Mouse (Mus musculus) mouse trophoblast stem cell (cell line): ENCODE results near the gene Scyl1.

Source experiments
- in situ Hi-C, 2 experiments: fragments of 300-500 bp; cut with MseI, MboI; formaldehyde crosslinking; loops; 2 replicates in 1 of 2; 3 replicates in 1 of 2; pipeline ENCODE4 v1.15.1; 2025

Gene Scyl1

DNA sequence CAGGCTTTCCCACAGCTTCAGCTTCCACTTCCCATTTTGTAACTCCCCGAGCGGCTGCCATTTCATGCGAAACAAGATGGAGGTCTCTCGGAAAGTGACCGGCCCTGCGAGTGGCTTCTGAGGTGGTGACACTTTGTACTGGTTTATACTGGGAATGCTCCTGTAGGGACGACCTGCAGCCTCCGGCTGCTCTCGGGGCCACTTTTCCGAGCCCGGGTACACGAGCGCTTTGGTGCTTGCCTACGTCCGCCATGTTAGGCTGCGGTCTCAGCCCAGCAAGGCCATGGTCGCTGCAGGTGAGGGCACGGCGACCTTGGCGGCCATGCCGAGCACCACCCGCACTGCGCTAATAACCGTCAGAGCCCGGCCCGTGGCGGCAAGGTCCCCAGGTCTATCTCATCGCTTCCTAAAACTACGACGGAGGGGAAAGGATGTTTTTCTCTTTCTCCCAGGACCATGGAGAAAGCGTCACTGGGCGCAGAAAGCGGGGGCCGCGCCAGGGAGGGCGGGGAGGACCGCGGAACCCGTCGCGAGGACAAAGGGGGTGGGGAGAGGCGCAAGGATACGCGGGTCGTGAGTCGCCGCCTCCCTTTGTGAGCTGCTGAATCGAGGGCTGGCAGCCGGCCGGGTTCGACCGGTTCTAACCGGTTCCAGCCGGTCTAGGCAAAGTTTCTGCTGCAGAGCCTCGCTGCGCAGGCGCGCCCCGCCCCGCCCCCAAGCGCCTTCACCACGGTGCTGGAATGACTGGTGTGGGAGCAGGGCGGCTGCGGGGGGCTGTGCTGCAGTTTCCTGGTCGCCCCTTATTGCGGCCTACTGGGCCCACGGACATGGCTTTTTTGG is 32.0 kb upstream of the Scyl1 start:
- in situ Hi-C loops = loop anchor here in 1 of 2 experiments (5.0 kb wide), 1 partner anchor 44 kb away; no protein-coding TSS in a partner anchor

DNA sequence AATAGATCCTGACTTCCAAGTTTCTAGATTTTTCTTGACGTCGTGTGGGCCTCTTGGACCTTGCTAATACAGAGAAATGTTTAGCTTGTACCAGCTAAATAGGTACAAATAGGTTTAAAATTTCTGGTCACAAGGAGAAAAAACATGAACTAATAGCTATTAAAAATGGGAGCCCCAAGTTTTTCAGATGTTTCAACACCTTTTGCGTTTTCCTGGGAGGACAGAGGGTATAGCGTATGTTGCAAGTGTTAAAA is 31.5 kb upstream of the Scyl1 start:
- in situ Hi-C loops = loop anchor here in 1 of 2 experiments (5.0 kb wide), 1 partner anchor 45 kb away; no protein-coding TSS in a partner anchor

DNA sequence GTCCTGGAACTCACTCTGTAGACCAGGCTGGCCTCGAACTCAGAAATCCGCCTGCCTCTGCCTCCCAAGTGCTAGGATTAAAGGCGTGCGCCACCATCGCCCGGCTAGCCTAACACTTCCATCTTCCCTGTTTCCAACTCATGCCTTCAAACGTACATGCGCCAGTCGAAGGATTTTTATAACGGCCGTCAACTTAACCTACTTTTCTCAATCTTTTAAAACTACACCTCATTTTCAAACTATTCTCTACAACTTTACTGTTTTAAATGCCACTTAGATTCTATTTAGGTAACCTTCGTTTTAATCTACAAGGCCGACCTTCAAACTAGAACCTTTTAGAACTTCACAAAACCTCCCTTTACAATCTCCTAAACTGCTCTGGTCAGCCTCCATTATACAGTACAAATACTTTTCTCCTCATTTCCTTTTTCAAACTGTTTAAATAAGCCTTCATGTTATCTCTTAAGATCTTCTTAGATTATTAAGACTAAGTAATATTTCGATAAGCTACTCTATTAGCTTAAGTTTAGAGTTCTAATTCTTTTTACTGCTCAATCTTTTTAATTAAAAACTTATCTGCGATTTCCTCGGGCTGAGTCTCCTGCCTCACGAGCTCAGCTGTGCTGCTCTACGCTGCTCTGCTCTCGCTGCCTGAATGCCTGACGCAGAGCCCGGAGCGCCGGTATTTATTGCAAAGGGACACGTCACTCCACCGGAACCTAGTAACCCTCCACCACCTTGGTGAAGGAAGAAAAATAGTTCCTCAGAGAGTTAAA is 31.0 kb upstream of the Scyl1 start:
- in situ Hi-C loops = loop anchor here in 1 of 2 experiments (5.0 kb wide), 1 partner anchor 45 kb away; no protein-coding TSS in a partner anchor

DNA sequence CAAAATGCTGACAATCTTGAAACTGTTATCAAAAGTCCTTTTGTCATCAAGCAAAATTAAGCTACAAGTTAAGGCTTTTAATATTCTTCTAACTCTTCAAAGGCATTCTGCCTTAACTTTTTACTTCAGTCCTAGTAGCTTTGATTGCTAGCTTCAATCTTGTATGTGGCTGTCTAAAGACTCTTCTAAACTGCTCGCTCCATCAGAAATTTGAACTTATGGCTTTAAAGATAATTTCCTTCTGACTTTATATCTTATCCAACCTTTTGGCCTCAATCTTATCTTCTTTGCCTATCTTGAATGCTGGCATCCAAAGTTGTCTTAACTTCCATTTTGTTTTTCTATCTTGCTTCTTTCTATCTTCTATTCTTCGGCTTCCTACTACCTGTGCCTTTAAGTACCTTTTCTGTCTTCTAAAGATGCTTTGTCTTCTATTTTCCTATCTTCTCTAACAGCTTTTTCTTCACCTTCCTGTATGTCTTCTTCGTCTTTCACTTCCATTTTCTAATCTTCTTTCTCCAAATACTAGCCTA is 30.3 kb upstream of the Scyl1 start:
- in situ Hi-C loops = loop anchor here in 1 of 2 experiments (5.0 kb wide), 1 partner anchor 46 kb away; no protein-coding TSS in a partner anchor

DNA sequence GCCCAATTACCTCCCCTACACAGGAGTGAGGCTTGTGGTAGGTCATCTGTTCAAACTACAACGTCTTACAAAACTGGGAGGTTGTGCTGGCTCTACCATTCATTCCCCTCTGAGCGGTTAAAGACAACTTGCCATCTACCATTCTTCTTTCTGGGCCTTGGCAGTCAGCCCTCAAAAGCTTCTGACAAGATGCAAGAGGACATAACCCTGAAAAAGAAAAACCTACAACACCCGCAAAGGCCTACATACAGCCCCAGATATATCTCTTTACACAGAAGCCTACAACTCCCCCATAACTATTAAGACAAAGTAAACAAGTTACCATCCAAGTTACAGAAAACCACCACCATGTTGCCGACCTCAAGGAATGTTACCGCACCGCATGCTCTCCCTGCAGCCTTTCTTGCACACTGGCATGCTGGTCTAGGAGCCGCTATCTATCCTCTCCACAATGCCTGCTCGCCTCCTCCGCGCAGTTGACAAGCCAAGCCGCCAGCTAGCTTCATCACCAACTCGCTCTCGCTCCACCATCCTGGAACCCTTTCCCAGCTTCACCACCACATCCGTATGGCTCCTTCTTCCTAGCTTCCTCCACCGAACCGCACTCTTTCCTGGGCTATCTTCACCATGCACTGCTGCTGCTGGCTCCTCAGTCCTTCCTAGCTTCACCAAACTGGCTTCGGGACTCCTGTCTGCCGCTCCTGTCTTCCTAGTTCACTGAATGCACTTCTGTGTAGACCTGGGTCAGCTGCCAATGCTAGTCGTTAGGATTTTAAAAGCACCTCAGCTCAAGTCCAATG is 29.6 kb upstream of the Scyl1 start:
- in situ Hi-C loops = loop anchor here in 1 of 2 experiments (5.0 kb wide), 1 partner anchor 46 kb away; no protein-coding TSS in a partner anchor

DNA sequence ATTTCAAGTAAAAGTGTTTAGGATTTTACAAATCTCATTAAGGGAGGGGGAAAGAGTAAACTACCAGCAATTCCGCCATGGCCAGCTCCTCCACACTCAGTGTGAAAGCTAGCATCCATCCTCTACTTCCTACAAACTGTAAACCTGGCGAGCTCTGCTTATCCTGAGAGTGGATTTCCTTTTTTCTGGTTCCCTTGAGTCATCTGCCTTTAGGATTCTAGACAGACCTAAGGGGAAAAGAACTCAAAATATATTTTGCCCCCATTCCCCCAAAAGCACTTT is 29.1 kb upstream of the Scyl1 start:
- in situ Hi-C loops = loop anchor here in 1 of 2 experiments (5.0 kb wide), 1 partner anchor 47 kb away; no protein-coding TSS in a partner anchor

DNA sequence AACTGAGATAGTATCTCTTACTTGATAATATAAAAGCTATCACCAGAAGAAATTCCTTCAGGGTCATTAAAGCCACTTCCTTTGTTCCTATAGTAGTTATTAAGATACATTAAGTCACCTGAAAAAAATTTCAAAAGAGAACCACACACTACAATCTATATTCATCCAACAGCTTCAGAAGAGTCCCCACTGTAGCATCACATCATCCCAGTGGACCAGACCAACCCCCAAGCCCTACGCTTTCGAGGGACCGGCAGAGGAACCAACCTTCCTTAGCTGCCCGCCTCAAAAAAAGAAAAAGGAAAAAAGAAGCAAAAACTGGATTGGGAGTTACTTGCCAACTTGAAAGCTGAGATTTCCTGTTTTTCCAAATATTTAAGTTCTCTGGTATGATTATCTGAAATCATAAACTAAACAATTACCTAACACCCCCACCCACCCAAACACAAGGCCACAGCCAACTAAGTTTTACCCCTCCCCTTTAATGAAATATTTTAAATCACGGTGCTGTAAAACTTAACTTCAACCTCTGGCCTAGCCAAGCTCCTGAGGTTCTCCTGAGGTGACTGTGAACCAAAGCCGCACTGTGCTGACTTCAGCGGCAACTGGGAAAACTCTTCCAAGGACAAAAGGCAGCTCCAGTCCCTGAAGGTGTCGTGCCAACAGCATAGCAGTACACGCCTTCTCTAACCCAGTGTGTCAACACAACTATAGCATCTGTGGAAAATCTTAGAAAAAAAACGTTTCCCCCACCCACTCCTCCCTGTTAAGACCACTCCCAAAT is 28.5 kb upstream of the Scyl1 start:
- in situ Hi-C loops = loop anchor here in 1 of 2 experiments (5.0 kb wide), 1 partner anchor 48 kb away; no protein-coding TSS in a partner anchor

DNA sequence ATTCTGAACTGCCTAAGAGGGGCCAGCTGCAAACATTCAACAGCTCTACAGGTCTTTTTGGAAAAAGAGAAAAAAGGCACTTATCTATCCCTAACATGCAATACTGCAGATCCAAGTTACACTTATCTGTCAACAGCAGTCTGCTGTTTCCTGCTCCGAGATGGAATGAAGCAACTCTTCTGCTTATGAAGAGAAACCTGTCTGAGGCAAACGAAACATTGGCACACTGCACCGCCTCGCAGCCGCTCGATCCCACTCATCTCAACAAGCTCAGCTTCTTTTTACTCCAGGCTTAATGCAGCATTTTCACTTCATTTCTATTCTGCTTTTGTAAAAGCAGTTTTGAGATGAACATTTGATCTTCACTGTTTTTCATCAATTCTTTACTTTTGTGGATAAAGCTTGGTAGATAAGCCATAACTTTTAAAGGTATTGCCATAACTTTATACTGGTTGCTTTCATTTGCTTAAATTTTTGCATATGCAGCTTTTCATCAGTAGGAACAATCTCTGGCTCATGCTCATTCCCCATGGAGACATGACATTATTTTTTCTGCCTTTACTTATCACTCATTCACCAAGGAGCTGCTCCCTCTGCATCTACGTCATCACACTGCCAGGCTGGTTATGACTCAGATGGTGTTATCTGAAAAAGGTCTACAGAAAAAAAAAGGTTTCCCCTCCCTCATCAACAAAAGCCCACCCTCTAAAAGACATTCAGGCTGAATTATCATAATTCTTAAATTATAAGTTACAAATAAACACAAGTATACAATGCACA is 27.7 kb upstream of the Scyl1 start:
- in situ Hi-C loops = no loop called here

DNA sequence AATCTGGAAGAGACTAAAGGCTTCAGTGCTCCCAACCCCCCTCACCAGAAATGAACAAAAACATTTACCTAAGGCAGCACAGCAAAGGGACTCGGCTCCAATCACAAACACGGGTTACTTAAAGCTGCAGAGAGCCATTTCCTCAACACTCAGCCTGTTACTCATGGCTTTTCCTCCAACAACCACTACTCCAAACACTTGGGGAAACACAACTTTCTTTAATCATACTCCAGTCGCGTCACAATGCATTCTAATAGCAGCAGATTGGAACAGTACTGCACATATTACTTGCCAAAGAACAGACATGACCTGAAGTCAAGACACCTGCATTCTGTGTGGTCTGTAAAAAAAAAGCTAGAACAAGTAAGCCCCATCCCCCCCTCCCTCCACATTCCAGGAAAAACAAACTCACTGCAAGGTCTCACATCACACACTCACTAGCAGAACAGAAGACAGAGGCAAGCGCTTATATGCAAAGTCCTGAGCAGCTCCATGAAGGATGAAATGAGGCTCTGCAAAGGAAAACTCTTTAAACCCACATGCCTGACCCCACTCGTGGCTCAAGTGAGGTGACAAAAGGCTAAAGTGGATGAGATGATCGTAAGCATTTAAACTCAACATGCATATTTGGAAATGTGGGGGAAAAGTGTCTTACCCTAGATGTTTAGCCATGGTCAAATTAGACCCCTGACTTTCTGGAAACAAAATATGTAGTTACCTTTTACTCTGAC is 26.3 kb upstream of the Scyl1 start:
- in situ Hi-C loops = no loop called here

DNA sequence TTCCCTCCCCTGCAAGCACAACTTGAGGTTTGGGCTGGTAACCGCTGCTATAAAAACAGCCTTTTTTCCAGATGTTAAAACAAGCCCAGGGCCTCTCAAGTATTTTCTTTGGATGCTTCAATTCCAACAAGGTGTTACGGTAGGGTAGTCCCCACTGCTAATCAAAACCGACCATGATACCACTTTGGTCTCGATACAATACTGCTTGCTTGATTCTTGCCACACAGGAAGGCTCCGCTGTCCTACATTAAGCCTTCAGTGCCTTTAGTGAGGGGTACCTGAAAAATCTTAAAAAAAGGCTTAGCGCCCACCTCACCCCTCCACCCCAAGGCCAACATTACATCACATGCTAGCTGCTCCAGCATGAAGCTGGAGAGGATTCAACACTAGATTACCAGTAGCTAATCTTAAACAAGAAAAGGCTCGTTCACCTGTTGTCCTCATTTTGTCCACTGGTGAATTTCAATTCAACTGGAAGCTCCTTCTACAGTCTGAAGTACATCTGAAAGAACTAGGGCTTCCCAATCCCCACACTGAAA is 25.4 kb upstream of the Scyl1 start:
- in situ Hi-C loops = no loop called here

DNA sequence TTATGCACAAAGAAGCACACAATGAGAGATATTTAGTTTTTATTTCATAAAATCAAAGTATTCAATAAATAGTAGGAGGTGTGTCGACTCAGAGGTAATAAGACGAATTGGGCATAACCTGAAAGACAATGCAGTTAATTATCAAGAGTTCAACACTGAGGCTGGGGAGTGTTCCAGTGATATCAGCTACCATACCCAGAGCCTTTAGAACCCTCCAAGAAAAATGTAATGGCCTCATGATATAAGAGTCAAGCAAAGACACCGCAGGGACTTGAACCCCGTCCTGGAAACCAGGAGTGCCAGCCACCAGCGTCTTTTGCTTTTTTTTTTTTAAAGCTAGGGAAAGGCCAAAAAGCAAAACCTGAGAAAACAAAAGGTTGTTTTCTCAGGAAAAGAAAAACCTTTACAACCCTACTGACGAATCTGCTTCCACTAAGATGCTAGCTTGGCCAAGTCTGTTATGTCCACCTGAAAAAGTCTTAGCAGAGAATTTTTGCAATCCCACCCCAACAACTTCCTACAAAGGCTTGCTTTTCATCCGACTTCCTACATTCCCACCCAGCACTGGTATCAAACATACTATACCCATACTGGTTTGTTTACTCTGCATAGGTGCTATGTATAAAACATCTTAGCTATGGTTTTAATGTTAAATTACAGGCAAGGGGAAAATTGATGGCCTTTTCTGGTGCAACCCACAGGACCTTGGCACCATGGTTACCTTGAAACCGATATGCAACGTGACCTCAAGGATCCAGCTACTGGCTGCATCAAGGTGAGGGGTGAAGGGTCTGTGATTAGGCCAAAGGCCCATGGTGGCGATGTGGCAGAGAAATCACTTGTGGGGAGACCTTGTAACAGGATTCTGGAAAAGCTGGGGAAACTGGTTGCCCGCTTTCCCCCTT is 24.7 kb upstream of the Scyl1 start:
- in situ Hi-C loops = no loop called here

DNA sequence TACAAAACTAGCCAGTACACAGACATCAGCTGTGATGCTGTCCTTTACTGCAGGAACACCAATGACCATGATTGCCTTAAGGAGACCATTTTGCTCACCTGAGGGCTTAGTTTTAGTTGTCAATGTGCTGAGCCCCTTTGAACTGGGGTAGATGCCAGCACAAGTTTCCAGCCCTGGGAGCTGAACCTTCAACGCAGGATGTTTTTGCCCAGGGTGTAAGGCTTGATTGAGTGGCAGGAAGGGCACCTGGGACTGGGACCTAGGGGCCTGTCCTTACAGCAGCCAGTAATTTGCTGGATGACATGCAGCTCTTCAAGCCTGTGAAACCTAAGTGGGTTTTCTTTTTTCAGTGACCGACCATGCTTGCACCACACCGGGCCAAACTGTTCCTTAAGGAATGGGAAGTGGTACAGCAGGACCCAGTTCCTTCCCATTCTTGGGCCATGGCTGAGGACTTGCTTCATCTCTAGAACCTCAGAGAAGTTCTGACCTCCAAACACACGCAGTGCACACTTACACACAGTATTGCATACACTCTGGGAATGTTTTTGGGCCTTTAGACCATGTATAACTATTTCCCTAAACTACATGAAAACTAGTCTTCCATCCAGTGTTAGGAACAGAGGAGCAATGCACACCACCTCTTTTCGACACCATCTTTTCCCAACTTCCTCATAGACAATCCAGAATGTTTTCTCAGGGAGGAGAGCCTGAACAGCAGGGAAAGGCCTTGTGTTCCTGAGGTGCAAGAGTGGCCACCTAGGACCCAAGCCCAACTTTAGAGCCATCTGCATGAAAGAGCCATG is 23.8 kb upstream of the Scyl1 start:
- in situ Hi-C loops = loop anchor here in 1 of 2 experiments (5.0 kb wide), 2 partner anchors 42 to 82 kb away; partner anchors contain the start of genes Frmd8 and Slc25a45

DNA sequence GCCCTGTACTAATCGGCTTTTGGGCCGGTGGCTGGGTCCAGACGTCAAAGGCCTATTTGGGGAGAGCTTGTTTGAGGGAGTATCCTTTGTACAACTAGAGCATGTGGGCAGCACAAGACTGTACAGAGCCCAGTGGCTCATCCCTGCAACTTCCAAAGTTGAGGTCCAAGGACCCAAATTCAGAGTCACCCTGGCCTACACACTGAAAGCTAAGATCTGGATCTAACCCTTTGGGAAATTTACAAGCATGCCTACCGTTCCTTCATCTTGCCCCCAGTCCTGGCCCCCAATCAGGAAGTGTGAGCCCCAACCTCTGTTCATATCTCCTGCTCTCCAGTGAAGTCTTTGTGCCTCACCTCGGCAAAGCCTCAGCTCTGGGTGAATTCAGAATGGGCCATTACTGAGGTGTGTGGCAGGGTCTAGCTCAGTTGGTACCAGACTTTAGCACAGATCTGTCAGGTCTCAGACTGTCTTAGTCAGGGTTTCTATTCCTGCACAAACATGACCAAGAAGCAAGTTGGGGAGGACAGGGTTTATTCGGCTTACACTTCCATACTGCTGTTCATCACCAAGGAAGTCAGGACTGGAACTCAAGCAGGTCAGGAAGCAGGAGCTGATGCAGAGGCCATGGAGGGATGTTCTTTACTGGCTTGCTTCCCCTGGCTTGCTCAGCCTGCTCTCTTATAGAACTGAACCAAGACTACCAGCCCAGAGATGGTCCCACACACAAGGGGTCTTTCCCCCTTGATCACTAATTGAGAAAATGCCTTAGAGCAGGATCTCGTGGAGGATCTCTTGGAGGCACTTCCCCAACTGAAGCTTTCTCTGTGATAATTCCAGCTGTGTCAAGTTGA is 22.9 kb upstream of the Scyl1 start:
- in situ Hi-C loops = loop anchor here in 1 of 2 experiments (5.0 kb wide), 2 partner anchors 43 to 83 kb away; partner anchors contain the start of genes Frmd8 and Slc25a45

DNA sequence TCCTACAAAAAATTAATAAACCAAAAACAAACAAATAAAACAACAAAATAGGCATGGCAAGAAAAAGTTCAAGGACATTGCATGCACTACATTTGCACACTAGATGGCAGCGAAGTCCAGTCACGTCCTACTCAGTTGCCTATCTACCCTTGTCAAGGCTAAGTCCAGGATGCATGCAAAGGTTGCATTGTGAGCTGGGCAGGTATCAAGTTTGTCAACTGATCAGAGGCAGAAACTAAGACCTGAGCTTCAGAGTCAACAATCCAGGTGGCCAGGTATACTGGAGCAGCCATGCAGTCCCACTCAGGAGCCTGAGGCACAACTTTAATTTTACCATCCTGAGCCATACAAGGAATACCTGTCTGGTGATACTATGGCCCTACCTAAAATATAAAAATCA is 21.9 kb upstream of the Scyl1 start:
- in situ Hi-C loops = loop anchor here in 1 of 2 experiments (5.0 kb wide), 2 partner anchors 44 to 84 kb away; partner anchors contain the start of genes Frmd8 and Slc25a45

DNA sequence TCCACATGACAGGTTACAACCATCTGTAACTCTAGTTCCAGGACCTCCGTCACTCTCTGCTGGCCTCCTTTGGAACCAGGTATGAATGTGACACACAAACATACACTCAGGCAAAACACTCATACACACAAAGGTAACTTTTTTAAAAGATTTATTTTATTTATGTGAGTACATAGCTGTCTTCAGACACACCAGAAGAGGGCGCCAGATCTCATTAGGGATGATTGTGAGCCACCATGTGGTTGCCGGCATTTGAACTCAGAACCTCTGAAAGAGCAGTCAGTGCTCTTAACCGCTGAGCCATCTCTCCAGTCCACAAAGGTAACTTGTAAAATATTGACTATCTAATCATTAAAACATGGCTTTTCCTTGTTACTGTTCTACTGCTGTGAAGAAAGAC is 20.1 kb upstream of the Scyl1 start:
- in situ Hi-C loops = loop anchor here in 1 of 2 experiments (5.0 kb wide), 2 partner anchors 46 to 86 kb away; partner anchors contain the start of genes Frmd8 and Slc25a45

DNA sequence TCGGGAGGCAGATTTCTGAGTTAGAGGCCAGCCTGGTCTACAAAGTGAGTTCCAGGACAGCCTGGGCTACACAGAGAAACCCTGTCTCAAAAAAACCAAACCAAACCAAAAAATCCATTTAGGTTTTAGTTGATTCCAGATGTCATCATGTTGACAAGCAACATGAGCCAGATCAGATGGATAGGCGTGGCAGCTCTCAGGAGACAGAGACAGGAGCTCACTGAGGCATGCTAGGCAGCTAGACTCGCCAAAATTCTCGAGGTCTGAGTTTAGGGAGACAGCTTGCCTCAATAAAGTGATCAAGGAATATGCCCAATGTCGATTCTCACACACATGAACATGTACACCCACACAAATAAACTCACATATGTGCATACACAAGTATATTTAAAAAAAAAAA is 17.8 kb upstream of the Scyl1 start:
- in situ Hi-C loops = loop anchor here in 1 of 2 experiments (5.0 kb wide), 1 partner anchor 93 kb away; no protein-coding TSS in a partner anchor
